Mouse (Mus musculus) megakaryocyte, adult 5-6 weeks (primary cell): Measurements from ENCODE around the gene C8a. TPM values are rescaled to one million over a fixed set of nuclear protein-coding genes. Genes with fewer than 3 reads are reported as not detected.

ENCODE experiments used
- ATAC-seq: 2 replicates; pipeline ENCODE4 v1.8.0; 2016; ENCODE audit warnings: mild to moderate bottlenecking, inconsistent platforms; ENCODE audit not compliant: poor library complexity, severe bottlenecking
- total RNA-seq, 2 experiments: library from RNA; stranded (forward) in 1 of 2; stranded (reverse) in 1 of 2; fragments of 153-499, 151-499 nt in 1 of 2; fragments of 221-1000, 200-1000 nt in 1 of 2; gene quantifications; 2 replicates each; pipeline versions ENCODE4 v1.2.3 to v1.2.4; 2015 to 2017

The C8a gene
- total RNA-seq, 2 experiments from 2014 or later, result not detected

DNA sequence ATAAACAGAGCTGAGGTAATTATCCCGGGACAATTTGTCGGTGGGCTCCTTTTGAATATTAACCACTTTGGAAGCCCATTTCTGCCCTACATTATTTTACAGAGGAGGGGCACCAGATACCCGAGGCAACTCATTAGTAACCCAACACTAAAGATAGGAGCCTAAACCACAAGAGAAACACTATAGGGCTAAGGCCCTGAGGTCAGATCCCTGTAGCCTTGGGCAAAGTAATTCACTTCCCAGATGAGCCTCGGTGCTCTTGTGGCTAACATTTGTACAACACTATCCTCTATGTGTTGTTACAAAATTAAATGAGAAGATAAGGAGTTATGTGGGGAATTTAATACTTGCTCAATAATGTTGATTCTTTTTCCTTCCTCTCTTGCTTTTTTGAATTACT, 32.7 kb downstream of the C8a start:
- ATAC-seq, result no peak

GRCm38 (mm10) chr4:104842204-104842603, 34.0 kb downstream of the C8a start:
- no peak for ATAC-seq

GRCm38 (mm10) chr4:104838342-104838741, 37.9 kb downstream of the C8a start:
- no peak for ATAC-seq

DNA sequence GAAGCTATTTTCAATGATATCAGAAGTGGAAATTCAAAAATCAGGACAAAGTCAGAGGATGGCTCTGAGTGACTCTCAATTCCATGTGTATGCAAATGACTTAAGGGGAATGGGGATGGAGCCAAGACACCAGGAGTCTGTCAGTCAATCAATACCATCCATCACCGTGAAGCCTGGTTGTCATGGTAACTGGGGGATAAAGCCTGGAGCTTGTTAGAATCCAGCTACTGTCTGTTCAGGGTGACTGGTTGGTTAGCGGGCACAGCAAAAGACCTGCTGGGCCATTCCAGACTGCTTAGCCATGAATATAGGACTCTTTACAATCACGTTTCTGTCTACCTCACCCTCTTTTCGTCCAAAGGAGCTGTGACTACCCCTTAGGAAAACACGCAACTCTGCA, 41.1 kb downstream of the C8a start:
- no peak for ATAC-seq

DNA sequence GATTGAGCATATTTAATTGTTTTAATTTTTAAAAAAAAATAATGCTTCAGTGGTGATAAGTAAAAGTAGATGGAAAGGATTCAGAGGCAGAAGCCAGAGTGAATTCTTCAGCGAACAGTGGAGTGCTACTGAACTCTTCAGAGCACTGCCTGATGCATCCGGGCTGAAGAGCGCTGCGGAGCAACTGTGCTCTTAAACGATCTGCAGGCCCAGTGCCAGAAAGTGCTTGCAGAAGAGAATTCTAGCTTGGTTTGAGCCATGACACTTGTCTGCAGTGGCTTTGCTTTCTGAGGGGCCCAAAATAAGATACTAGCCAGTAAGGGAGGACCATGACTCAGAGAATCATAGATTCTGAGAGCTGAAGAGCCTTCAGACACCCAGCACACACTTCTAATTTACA, 47.3 kb downstream of the C8a start:
- ATAC-seq, result no peak

GRCm38 (mm10) chr4:104824381-104825077, 51.7 kb downstream of the C8a start:
- ATAC-seq, result no peak

DNA sequence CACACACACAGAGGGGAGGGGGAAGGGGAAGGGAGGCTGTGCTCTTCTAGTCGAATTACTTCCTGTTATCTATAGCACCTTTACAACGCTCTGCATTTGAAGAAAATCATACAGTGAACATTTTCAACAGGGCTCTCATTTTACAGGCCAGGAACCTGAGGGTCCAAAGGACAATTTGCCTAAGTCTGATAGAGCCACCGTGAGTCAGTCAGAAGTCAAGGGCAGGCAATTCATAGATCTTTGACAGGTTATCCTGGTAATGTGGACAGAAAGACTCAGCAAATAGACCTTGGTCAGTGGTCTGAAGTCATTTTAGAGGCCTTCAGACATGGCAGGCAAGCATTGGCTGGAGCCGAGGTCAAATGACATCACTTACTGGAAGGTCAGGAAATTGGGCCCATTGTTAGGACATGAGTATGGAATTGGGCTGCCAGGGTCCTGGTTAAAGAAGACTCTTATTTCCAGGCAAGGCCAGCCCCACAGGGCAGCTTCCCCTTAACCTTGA, 52.5 kb downstream of the C8a start:
- no peak for ATAC-seq

GRCm38 (mm10) chr4:104819891-104820290, 56.3 kb downstream of the C8a start:
- ATAC-seq, result no peak

DNA sequence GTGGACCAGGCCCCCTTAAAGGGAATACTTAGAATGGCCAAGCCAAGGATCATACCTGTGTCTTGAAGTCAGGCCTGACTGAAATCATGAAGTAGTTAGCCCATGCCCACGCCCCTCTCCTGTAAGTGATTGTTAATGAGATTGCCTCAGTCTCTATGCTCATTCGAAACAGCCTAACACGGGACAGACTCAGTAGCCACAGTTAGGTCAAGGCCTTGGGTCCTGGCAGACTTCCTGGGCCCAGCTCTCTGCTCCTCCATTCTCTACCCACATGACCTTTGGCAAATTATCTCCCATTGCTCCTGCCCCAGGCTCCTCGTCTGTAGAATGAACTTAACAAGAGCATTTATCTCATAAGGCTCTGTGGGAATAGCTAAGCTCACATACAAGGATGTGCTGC, 57.2 kb downstream of the C8a start:
- ATAC-seq, result no peak

DNA sequence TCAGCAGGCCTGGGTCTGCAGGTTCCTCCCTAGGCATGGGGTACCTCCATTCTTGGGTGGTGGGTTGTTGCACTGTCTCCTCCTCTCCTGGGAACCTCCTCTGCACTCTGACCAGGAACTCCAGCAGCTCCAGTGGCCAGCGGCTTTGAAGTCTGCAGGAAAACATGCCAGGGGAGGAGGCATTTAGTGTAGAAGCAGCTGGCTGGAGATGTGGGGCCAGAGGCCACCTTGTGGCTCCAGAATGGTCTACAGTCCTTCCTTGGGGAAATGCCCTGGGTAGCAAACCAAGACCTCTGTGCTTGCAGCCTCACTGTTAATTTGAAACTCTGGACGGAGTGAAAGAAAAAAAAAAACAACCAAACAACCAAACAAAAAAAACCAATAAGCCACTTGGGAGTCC, 58.7 kb downstream of the C8a start:
- no peak for ATAC-seq

GRCm38 (mm10) chr4:104816519-104817232, 59.5 kb downstream of the C8a start:
- ATAC-seq, result no peak

DNA sequence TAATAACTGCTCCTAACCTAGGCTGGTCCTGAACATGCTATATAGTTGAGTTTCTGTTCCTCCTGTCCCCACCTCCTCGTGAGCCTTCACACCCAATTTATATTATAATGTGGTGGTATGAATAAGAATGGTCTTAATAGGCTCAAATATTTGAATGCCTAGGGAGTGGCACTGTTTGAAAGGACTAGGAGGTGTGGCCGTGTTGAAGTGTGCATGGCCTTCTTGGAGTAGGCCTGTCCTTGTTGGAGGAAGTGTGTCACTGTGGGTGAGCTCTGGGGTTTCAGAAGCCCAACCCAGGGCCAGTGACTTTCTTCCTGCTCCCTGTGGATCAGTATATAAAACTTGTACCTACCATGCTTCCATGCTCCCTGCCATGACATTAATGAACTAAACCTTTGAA, 62.6 kb downstream of the C8a start:
- no peak for ATAC-seq

- no peak for ATAC-seq
These were observed 65.4 kb downstream of the C8a start for GRCm38 (mm10) chr4:104810710-104811286.

- no peak for ATAC-seq
These were observed 70.6 kb downstream of the C8a start for GRCm38 (mm10) chr4:104805414-104806257.

GRCm38 (mm10) chr4:104804100-104804499, 72.1 kb downstream of the C8a start:
- no peak for ATAC-seq

GRCm38 (mm10) chr4:104801625-104802024, 74.6 kb downstream of the C8a start:
- ATAC-seq, result no peak

DNA sequence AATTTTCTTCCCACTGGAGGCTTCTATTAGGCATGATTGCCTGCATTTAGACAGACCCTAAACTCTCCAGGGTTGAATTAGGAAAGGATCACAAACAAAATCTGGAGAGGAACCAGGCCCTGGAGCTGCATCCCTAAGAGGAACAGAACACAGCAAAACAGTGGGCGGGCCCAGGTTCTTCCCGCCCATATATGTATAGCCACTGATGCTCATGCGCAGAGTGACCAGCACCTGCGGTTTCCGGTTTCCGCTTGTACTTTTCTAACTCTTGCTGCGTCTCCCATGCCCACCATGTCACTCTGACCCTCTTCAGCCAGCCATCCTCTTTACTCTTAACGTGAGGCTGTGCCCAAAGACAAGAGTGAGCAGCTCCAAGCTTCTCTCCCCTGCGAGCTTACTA, 77.2 kb downstream of the C8a start:
- no peak for ATAC-seq

GRCm38 (mm10) chr4:104792111-104792510, 84.1 kb downstream of the C8a start:
- ATAC-seq, result no peak

GRCm38 (mm10) chr4:104782346-104782745, 93.9 kb downstream of the C8a start:
- no peak for ATAC-seq

- ATAC-seq, result no peak
These were observed 94.8 kb downstream of the C8a start for GRCm38 (mm10) chr4:104781441-104781840.

- no peak for ATAC-seq
These were observed 96.7 kb downstream of the C8a start for GRCm38 (mm10) chr4:104779460-104779859.
